Mouse (Mus musculus): Measurements from ENCODE around the gene Btg1-ps1. TPM values are rescaled to one million over a fixed set of nuclear protein-coding genes. Genes with fewer than 3 reads are reported as not detected.
"Not testable (repeated sequence)": the region's sequence is repeated elsewhere in the genome, so short reads cannot be mapped to it uniquely, and the experiment has no call there.

The Btg1-ps1 gene
- not detected in 2 replicates for total RNA-seq (2015; ENCODE audit: low replicate concordance)
- not detected in 2 replicates for total RNA-seq (2017; ENCODE audit: low replicate concordance)

DNA sequence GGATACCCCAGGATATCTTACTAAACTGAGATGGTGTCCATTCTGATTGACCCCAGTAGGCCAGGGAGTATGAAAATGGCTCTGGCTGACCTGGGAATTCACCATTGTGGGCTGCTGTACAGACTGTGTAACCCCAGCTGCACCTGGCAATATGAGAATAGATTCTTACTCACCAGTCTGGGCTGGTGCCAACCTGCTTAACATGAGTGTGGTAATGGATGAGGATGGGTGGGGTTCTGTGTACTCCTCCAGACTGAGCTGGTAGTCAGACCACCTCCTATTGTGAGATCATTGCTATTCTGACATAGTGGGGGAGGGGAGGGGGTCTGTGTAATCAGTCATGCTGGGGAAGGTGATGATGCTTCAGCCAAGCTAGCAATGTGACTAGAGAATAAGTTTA is at the start of gene Btg1-ps1:
Gene Btg1-ps1 (minus strand): TSS at position 219 of the 400 bp plus-strand sequence.
- ATAC-seq (replicated peaks; ENCODE audit: low FRiP score, poor library complexity, severe bottlenecking), result not testable (repeated sequence)

DNA sequence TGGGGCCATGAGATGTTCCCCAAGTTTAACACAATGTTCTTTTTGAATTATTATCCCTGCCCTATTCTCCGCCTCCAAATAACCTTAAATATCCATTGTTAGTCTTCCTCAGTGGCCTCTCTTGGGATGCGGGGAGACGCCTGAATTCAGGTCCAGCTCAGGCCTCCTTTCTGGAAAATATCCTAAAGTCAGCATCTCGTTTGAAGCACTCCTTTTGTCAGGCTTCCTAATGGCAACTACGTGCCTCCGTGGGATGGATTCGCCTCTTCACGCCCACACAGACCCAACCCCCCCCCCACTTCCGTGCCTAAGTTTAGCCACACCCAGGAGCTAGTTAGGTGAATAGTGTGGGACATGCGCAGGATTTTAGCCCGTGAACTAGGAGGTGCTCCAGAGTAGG is 47.6 kb upstream of the Btg1-ps1 start, which contains the start of gene Rhox10:
Gene Rhox10 (plus strand): TSS at position 301 of the 400 bp plus-strand sequence.
- no peak for ATAC-seq (replicated peaks; ENCODE audit: low FRiP score, poor library complexity, severe bottlenecking)

DNA sequence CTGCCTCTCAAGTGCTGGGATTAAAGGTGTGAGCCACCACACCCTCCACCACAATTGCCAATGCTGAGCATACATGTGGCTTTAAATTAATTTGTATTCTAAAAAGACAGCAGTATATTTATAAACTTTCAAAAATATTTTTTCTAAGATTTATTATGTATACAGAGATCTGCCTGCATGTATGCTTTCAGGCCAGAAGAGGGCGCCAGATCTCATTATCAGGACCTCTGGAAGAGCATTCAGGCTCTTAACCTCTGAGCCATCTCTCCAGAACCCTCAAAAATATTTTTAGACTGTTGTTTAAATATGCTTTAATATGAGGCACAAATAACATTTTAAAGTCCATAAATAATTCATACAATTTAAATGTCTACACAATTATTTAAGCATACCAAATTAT is 42.9 kb upstream of the Btg1-ps1 start:
- no peak for ATAC-seq (replicated peaks; ENCODE audit: low FRiP score, poor library complexity, severe bottlenecking)

DNA sequence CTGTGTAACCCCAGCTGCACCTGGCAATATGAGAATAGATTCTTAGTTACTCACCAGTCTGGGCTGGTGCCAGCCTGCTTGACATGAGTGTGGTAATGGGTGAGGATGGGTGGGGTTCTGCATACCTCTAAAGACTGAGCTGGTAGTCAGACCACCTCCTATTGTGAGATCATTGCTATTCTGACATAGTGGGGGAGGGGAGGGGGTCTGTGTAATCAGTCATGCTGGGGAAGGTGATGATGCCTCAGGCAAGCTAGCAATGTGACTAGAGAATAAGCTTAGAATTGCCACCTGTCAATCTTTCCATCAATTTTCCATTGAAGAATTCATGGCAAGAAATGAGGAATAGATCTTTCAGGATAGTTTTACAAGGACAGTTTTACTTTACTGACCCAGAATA is 24.4 kb upstream of the Btg1-ps1 start, which contains the start of gene Btg1-ps2:
Gene Btg1-ps2 (minus strand): TSS at position 101 of the 400 bp plus-strand sequence.
- not testable (repeated sequence) for ATAC-seq (replicated peaks; ENCODE audit: low FRiP score, poor library complexity, severe bottlenecking)

GRCm38 (mm10) chrX:38039666-38040065 is 21.1 kb upstream of the Btg1-ps1 start:
- ATAC-seq (replicated peaks; ENCODE audit: low FRiP score, poor library complexity, severe bottlenecking), result no peak

DNA sequence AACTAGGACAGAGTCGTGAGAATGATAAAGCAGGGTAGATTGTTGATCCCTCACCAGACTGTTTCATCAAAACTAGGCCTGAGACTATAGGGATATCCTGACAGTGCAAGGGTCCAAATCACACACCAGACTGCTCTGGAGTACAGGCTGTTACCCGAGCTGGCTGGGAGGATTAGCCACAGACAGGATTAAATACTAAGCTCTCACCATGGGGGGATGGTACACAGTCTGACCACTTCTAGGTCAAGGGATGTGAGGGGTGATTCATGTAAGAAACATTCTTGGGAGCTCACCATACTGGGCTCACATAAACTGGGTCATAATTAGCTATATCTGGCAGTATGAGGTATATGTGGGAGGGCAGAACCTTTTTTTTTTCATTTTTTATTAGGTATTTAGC is 15.2 kb upstream of the Btg1-ps1 start:
- ATAC-seq (replicated peaks; ENCODE audit: low FRiP score, poor library complexity, severe bottlenecking), result no peak

GRCm38 (mm10) chrX:38008756-38009155 is 9.9 kb downstream of the Btg1-ps1 start:
- ATAC-seq (replicated peaks; ENCODE audit: low FRiP score, poor library complexity, severe bottlenecking), result no peak

Other genes starting within 250 kb of the Btg1-ps1 start
- gene Rhox5, start 214.0 kb downstream of the Btg1-ps1 start, total RNA-seq (2015; ENCODE audit: low replicate concordance), result not detected in 2 replicates
- gene Rhox5, start 214.0 kb downstream of the Btg1-ps1 start, total RNA-seq (2017; ENCODE audit: low replicate concordance), result not detected in 2 replicates
- not detected in 2 replicates for gene Rhox6, start 191.9 kb downstream of the Btg1-ps1 start, total RNA-seq (2015; ENCODE audit: low replicate concordance)
- gene Rhox6, start 191.9 kb downstream of the Btg1-ps1 start, total RNA-seq (2017; ENCODE audit: low replicate concordance), result not detected in 2 replicates
- not detected in 2 replicates for gene Rhox7a, start 187.1 kb downstream of the Btg1-ps1 start, total RNA-seq (2015; ENCODE audit: low replicate concordance)
- not detected in 2 replicates for gene Rhox7a, start 187.1 kb downstream of the Btg1-ps1 start, total RNA-seq (2017; ENCODE audit: low replicate concordance)
- gene Rhox8, start 139.9 kb downstream of the Btg1-ps1 start, total RNA-seq (2015; ENCODE audit: low replicate concordance), result not detected in 2 replicates
- gene Rhox8, start 139.9 kb downstream of the Btg1-ps1 start, total RNA-seq (2017; ENCODE audit: low replicate concordance), result 0.51 TPM in 1 of 2 replicates, not detected in the other
- gene Rhox7b, start 121.6 kb downstream of the Btg1-ps1 start, total RNA-seq (2015; ENCODE audit: low replicate concordance), result not detected in 2 replicates
- not detected in 2 replicates for gene Rhox7b, start 121.6 kb downstream of the Btg1-ps1 start, total RNA-seq (2017; ENCODE audit: low replicate concordance)
- gene Rhox9, start 117.0 kb downstream of the Btg1-ps1 start, total RNA-seq (2015; ENCODE audit: low replicate concordance), result not detected in 2 replicates
- not detected in 2 replicates for gene Rhox9, start 117.0 kb downstream of the Btg1-ps1 start, total RNA-seq (2017; ENCODE audit: low replicate concordance)
- gene Btg1-ps2, start 24.3 kb upstream of the Btg1-ps1 start, total RNA-seq (2015; ENCODE audit: low replicate concordance), result not detected in 2 replicates
- not detected in 2 replicates for gene Btg1-ps2, start 24.3 kb upstream of the Btg1-ps1 start, total RNA-seq (2017; ENCODE audit: low replicate concordance)
- not detected in 2 replicates for gene Rhox10, start 47.7 kb upstream of the Btg1-ps1 start, total RNA-seq (2015; ENCODE audit: low replicate concordance)
- not detected in 2 replicates for gene Rhox10, start 47.7 kb upstream of the Btg1-ps1 start, total RNA-seq (2017; ENCODE audit: low replicate concordance)
- gene Rhox11, start 66.3 kb upstream of the Btg1-ps1 start, total RNA-seq (2015; ENCODE audit: low replicate concordance), result not detected in 2 replicates
- not detected in 2 replicates for gene Rhox11, start 66.3 kb upstream of the Btg1-ps1 start, total RNA-seq (2017; ENCODE audit: low replicate concordance)
- not detected in 2 replicates for gene Rhox12, start 92.1 kb upstream of the Btg1-ps1 start, total RNA-seq (2015; ENCODE audit: low replicate concordance)
- gene Rhox12, start 92.1 kb upstream of the Btg1-ps1 start, total RNA-seq (2017; ENCODE audit: low replicate concordance), result not detected in 2 replicates
- not detected in 2 replicates for gene Rhox13, start 102.4 kb upstream of the Btg1-ps1 start, total RNA-seq (2015; ENCODE audit: low replicate concordance)
- not detected in 2 replicates for gene Rhox13, start 102.4 kb upstream of the Btg1-ps1 start, total RNA-seq (2017; ENCODE audit: low replicate concordance)
- gene Zbtb33, start 171.0 kb upstream of the Btg1-ps1 start, total RNA-seq (2015; ENCODE audit: low replicate concordance), result 10.1 and 15.1 TPM in 2 replicates
- 3.2 and 10.7 TPM in 2 replicates for gene Zbtb33, start 171.0 kb upstream of the Btg1-ps1 start, total RNA-seq (2017; ENCODE audit: low replicate concordance)
- gene Tmem255a, start 233.6 kb upstream of the Btg1-ps1 start, total RNA-seq (2015; ENCODE audit: low replicate concordance), result not detected in 2 replicates
- 0.91 TPM in 1 of 2 replicates, not detected in the other for gene Tmem255a, start 233.6 kb upstream of the Btg1-ps1 start, total RNA-seq (2017; ENCODE audit: low replicate concordance)